Mouse (Mus musculus) layer of hippocampus, postnatal 36 days (tissue): ENCODE results near the gene Stx6. TPM values are rescaled to one million over a fixed set of nuclear protein-coding genes. Genes with fewer than 3 reads are reported as not detected.

Source experiments
- DNase-seq, 2 experiments: peaks; one replicate each; pipeline ENCODE4 v3.0.0; 2022
- total RNA-seq, 2 experiments: library from RNA; stranded (reverse); gene quantifications; 2 replicates each; pipeline ENCODE4 v1.2.3; 2021

The Stx6 gene
- total RNA-seq, 2 experiments from 2014 or later: 120 to 122 TPM

- no peak for DNase-seq
These were observed 77.1 kb downstream of the Stx6 start for GRCm38 (mm10) chr1:155235641-155236040.

- DNase-seq: no peak
These were observed 78.0 kb downstream of the Stx6 start for GRCm38 (mm10) chr1:155236306-155237024.

GRCm38 (mm10) chr1:155237390-155237789, 78.9 kb downstream of the Stx6 start:
- no peak for DNase-seq

GRCm38 (mm10) chr1:155238126-155238525, 79.6 kb downstream of the Stx6 start:
- no peak for DNase-seq

GRCm38 (mm10) chr1:155239169-155239568, 80.7 kb downstream of the Stx6 start:
- DNase-seq: no peak

- DNase-seq: no peak
These were observed 81.6 kb downstream of the Stx6 start for GRCm38 (mm10) chr1:155239962-155240717.

GRCm38 (mm10) chr1:155241701-155242487, 83.4 kb downstream of the Stx6 start:
- no peak for DNase-seq

GRCm38 (mm10) chr1:155242488-155242745, 83.9 kb downstream of the Stx6 start:
- DNase-seq: no peak

- DNase-seq: no peak
These were observed 85.6 kb downstream of the Stx6 start, which contains the start of gene BC034090 for GRCm38 (mm10) chr1:155243797-155244770. Gene BC034090, minus strand, starts transcription at chr1:155244444.

- DNase-seq: no peak
These were observed 86.3 kb downstream of the Stx6 start for GRCm38 (mm10) chr1:155244771-155245211.

GRCm38 (mm10) chr1:155245516-155245915, 87.0 kb downstream of the Stx6 start:
- no peak for DNase-seq

GRCm38 (mm10) chr1:155247441-155247840, 88.9 kb downstream of the Stx6 start:
- DNase-seq: no peak

GRCm38 (mm10) chr1:155248041-155248440, 89.5 kb downstream of the Stx6 start:
- no peak for DNase-seq

- no peak for DNase-seq
These were observed 91.4 kb downstream of the Stx6 start for GRCm38 (mm10) chr1:155249896-155250295.

GRCm38 (mm10) chr1:155250531-155251135, 92.1 kb downstream of the Stx6 start:
- no peak for DNase-seq

GRCm38 (mm10) chr1:155251596-155251995, 93.1 kb downstream of the Stx6 start:
- no peak for DNase-seq

GRCm38 (mm10) chr1:155252631-155253121, 94.2 kb downstream of the Stx6 start:
- no peak for DNase-seq

- no peak for DNase-seq
These were observed 94.6 kb downstream of the Stx6 start for GRCm38 (mm10) chr1:155253126-155253525.

- no peak for DNase-seq
These were observed 95.8 kb downstream of the Stx6 start for GRCm38 (mm10) chr1:155254309-155254708.
